Mouse (Mus musculus) neural tube, embryonic 15.5 days (tissue): ENCODE results near the gene Gm5447. TPM values are rescaled to one million over a fixed set of nuclear protein-coding genes. Genes with fewer than 3 reads are reported as not detected.
A peak's percentile ranks its signal among the peaks of the same experiment; 100 is the strongest.

Experiments used
- ATAC-seq: fragments of 200-750 bp; cut with Nextera tagmentation; 2 replicates; pipeline ENCODE4 v1.8.0; 2017; ENCODE audit warnings: mild to moderate bottlenecking, moderate TSS enrichment, moderate library complexity; ENCODE audit not compliant: low FRiP score
- H3K27ac ChIP-seq: fragments of 300-500 bp; sonication (generic); replicated peaks from 2 replicates; pipeline ENCODE4 v1.5.1; 2015; ENCODE audit warnings: mild to moderate bottlenecking, inconsistent platforms
- H3K27me3 ChIP-seq: fragments of 300-500 bp; sonication (generic); replicated peaks from 2 replicates; pipeline ENCODE4 v1.6.1; 2015; ENCODE audit warnings: inconsistent platforms
- H3K36me3 ChIP-seq: fragments of 300-500 bp; sonication (generic); 2 replicates; pipeline ENCODE4 v1.6.1; 2015; ENCODE audit warnings: inconsistent platforms
- H3K4me1 ChIP-seq: fragments of 300-500 bp; sonication (generic); 2 replicates; pipeline ENCODE4 v1.6.1; 2015; ENCODE audit warnings: inconsistent platforms
- H3K4me2 ChIP-seq: fragments of 300-500 bp; sonication (generic); 2 replicates; pipeline ENCODE4 v1.6.1; 2015; ENCODE audit warnings: inconsistent platforms, mild to moderate bottlenecking, moderate library complexity
- H3K4me3 ChIP-seq: fragments of 300-500 bp; sonication (generic); replicated peaks from 2 replicates; pipeline ENCODE4 v1.5.1; 2015; ENCODE audit warnings: mild to moderate bottlenecking, inconsistent platforms
- H3K9ac ChIP-seq: fragments of 300-500 bp; sonication (generic); replicated peaks from 2 replicates; pipeline ENCODE4 v1.6.1; 2015; ENCODE audit warnings: mild to moderate bottlenecking, inconsistent platforms
- H3K9me3 ChIP-seq: fragments of 300-500 bp; sonication (generic); replicated peaks from 2 replicates; pipeline ENCODE4 v1.6.1; 2016; ENCODE audit warnings: inconsistent platforms
- WGBS: fragments of 180-500 bp; shearing (Covaris S2); methylation state at CpG from one replicate; pipeline ENCODE4 v1.1.7; 2015; ENCODE audit warnings: mixed read lengths; 5-methylcytosine and 5-hydroxymethylcytosine counted together
- polyA plus RNA-seq: library from polyadenylated mRNA; unstranded; fragments of >200 nt; fragmentation: Nextera tagmentation; extraction: Ambion mirVana; gene quantifications from 2 replicates; pipeline ENCODE4 v1.2.1, GENCODE M21; 2015

Gene Gm5447
- polyA plus RNA-seq, result 0.13 TPM in 1 of 2 replicates, not detected in the other

- Histone ChIP-seq H3K4me3 (peak within 1 kb of the TSS; percentile 93), H3K9me3 (no peaks in the 10 kb centered on the region), H3K27ac (peak within 1 kb of the TSS; percentile 88), H3K9ac (peak within 1 kb of the TSS; percentile 83), H3K4me1 (peaks cover 13% of the 10 kb centered on the region), H3K27me3 (no peaks in the 10 kb centered on the region), H3K4me2 (peak within 1 kb of the TSS; percentile 66), H3K36me3 (no peaks in the 10 kb centered on the region)
- WGBS, result under 1% methylated on average over 54 of the region's 54 CpGs
- peak; percentile 99 for ATAC-seq
Measured at GRCm38 (mm10) chr13:30973501-30974246, at the start of gene Gm5447, which contains the start of gene Exoc2. Gene Gm5447 (plus strand): TSS chr13:30974204. Gene Exoc2 (minus strand): TSS chr13:30974093.

GRCm38 (mm10) chr13:30924269-30924668, 49.7 kb upstream of the Gm5447 start:
- Histone ChIP-seq H3K4me1 (no peaks in the 10 kb centered on the region), H3K36me3 (peaks cover 15% of the 10 kb centered on the region), H3K9me3 (no peaks in the 10 kb centered on the region), H3K27ac (no peak overlapping the region), H3K27me3 (no peaks in the 10 kb centered on the region), H3K4me2 (no peak overlapping the region), H3K4me3 (no peak overlapping the region), H3K9ac (no peak overlapping the region)
- WGBS, result 87% methylated on average over 6 of the region's 6 CpGs
- ATAC-seq, result no peak

GRCm38 (mm10) chr13:30929119-30929518, 44.9 kb upstream of the Gm5447 start:
- no peak for ATAC-seq
- no peak overlapping the region for H3K27ac ChIP-seq
- H3K36me3 ChIP-seq, result peaks cover 6% of the 10 kb centered on the region
- H3K4me3 ChIP-seq, result no peak overlapping the region
- no peak overlapping the region for H3K9ac ChIP-seq
- H3K4me1 ChIP-seq, result no peaks in the 10 kb centered on the region
- H3K9me3 ChIP-seq, result no peaks in the 10 kb centered on the region
- H3K4me2 ChIP-seq, result no peak overlapping the region
- H3K27me3 ChIP-seq, result no peaks in the 10 kb centered on the region
- WGBS, result 98% methylated on average over 2 of the region's 2 CpGs

- H3K4me1 ChIP-seq, result no peaks in the 10 kb centered on the region
- no peak overlapping the region for H3K9ac ChIP-seq
- no peak for ATAC-seq
- H3K9me3 ChIP-seq, result no peaks in the 10 kb centered on the region
- H3K27ac ChIP-seq, result no peak overlapping the region
- H3K27me3 ChIP-seq, result no peaks in the 10 kb centered on the region
- no peak overlapping the region for H3K4me2 ChIP-seq
- WGBS, result 81% methylated on average over 4 of the region's 4 CpGs
- no peaks in the 10 kb centered on the region for H3K36me3 ChIP-seq
- H3K4me3 ChIP-seq, result no peak overlapping the region
Measured at GRCm38 (mm10) chr13:30931613-30932012, 42.4 kb upstream of the Gm5447 start.

GRCm38 (mm10) chr13:30932972-30933371, 41.0 kb upstream of the Gm5447 start:
- H3K27me3 ChIP-seq, result no peaks in the 10 kb centered on the region
- WGBS, result 77% methylated on average over 6 of the region's 6 CpGs
- no peak for ATAC-seq

GRCm38 (mm10) chr13:30945788-30946187, 28.2 kb upstream of the Gm5447 start:
- Histone ChIP-seq H3K36me3 (no peaks in the 10 kb centered on the region), H3K4me2 (no peak overlapping the region), H3K27me3 (no peaks in the 10 kb centered on the region), H3K9me3 (no peaks in the 10 kb centered on the region), H3K4me1 (no peaks in the 10 kb centered on the region), H3K27ac (no peak overlapping the region), H3K4me3 (no peak overlapping the region), H3K9ac (no peak overlapping the region)
- no peak for ATAC-seq

More at GRCm38 (mm10) chr13:30932972-30933371, 41.0 kb upstream of the Gm5447 start:
- Histone ChIP-seq H3K9me3 (no peaks in the 10 kb centered on the region), H3K27ac (no peak overlapping the region), H3K4me2 (no peak overlapping the region), H3K4me3 (no peak overlapping the region), H3K36me3 (no peaks in the 10 kb centered on the region), H3K9ac (no peak overlapping the region), H3K4me1 (no peaks in the 10 kb centered on the region)

GRCm38 (mm10) chr13:30947129-30947528, 26.9 kb upstream of the Gm5447 start:
- no peak overlapping the region for H3K4me3 ChIP-seq
- H3K36me3 ChIP-seq, result no peaks in the 10 kb centered on the region
- 93% methylated on average over 15 of the region's 15 CpGs for WGBS
- H3K4me1 ChIP-seq, result no peaks in the 10 kb centered on the region
- H3K9ac ChIP-seq, result no peak overlapping the region
- H3K4me2 ChIP-seq, result no peak overlapping the region
- no peaks in the 10 kb centered on the region for H3K27me3 ChIP-seq
- H3K9me3 ChIP-seq, result no peaks in the 10 kb centered on the region
- no peak for ATAC-seq
- H3K27ac ChIP-seq, result no peak overlapping the region

- H3K4me3 ChIP-seq, result no peak within 1 kb of the TSS
- ATAC-seq, result no peak
- H3K36me3 ChIP-seq, result no peaks in the 10 kb centered on the region
- H3K27ac ChIP-seq, result no peak within 1 kb of the TSS
- no peak within 1 kb of the TSS for H3K4me2 ChIP-seq
- no peaks in the 10 kb centered on the region for H3K9me3 ChIP-seq
- 94% methylated on average over 11 of the region's 11 CpGs for WGBS
- H3K4me1 ChIP-seq, result no peaks in the 10 kb centered on the region
- H3K9ac ChIP-seq, result no peak within 1 kb of the TSS
- H3K27me3 ChIP-seq, result no peaks in the 10 kb centered on the region
Measured at GRCm38 (mm10) chr13:30947540-30947939, 26.5 kb upstream of the Gm5447 start, which contains the start of gene Hus1b. Gene Hus1b (minus strand): TSS chr13:30947759.

GRCm38 (mm10) chr13:30949181-30949580, 24.8 kb upstream of the Gm5447 start:
- H3K4me3 ChIP-seq, result no peak overlapping the region
- no peak overlapping the region for H3K4me2 ChIP-seq
- H3K36me3 ChIP-seq, result no peaks in the 10 kb centered on the region
- ATAC-seq, result no peak
- H3K27me3 ChIP-seq, result no peaks in the 10 kb centered on the region
- H3K27ac ChIP-seq, result no peak overlapping the region
- WGBS, result 99% methylated on average over 9 of the region's 9 CpGs
- H3K9me3 ChIP-seq, result no peaks in the 10 kb centered on the region
- no peak overlapping the region for H3K9ac ChIP-seq
- H3K4me1 ChIP-seq, result no peaks in the 10 kb centered on the region

GRCm38 (mm10) chr13:30952044-30952443, 22.0 kb upstream of the Gm5447 start:
- no peak for ATAC-seq
- no peaks in the 10 kb centered on the region for H3K4me1 ChIP-seq
- H3K4me3 ChIP-seq, result no peak overlapping the region
- no peak overlapping the region for H3K4me2 ChIP-seq
- H3K36me3 ChIP-seq, result no peaks in the 10 kb centered on the region
- no peak overlapping the region for H3K27ac ChIP-seq
- H3K27me3 ChIP-seq, result no peaks in the 10 kb centered on the region
- no peaks in the 10 kb centered on the region for H3K9me3 ChIP-seq
- no peak overlapping the region for H3K9ac ChIP-seq
- 88% methylated on average over 2 of the region's 2 CpGs for WGBS

GRCm38 (mm10) chr13:30953580-30953979, 20.4 kb upstream of the Gm5447 start:
- Histone ChIP-seq H3K27me3 (no peaks in the 10 kb centered on the region), H3K9ac (no peak overlapping the region), H3K4me3 (no peak overlapping the region), H3K9me3 (no peaks in the 10 kb centered on the region), H3K36me3 (no peaks in the 10 kb centered on the region), H3K4me2 (no peak overlapping the region), H3K4me1 (no peaks in the 10 kb centered on the region), H3K27ac (no peak overlapping the region)
- no peak for ATAC-seq
- 84% methylated on average over 1 of the region's 1 CpGs for WGBS

GRCm38 (mm10) chr13:30960714-30961113, 13.3 kb upstream of the Gm5447 start:
- H3K27me3 ChIP-seq, result no peaks in the 10 kb centered on the region
- no peaks in the 10 kb centered on the region for H3K4me1 ChIP-seq
- ATAC-seq, result no peak
- WGBS, result 85% methylated on average over 2 of the region's 2 CpGs
- H3K4me2 ChIP-seq, result no peak overlapping the region
- no peaks in the 10 kb centered on the region for H3K36me3 ChIP-seq
- no peaks in the 10 kb centered on the region for H3K9me3 ChIP-seq
- no peak overlapping the region for H3K27ac ChIP-seq
- no peak overlapping the region for H3K9ac ChIP-seq
- no peak overlapping the region for H3K4me3 ChIP-seq
